Mouse (Mus musculus) liver, adult 2 months (tissue): Measurements from ENCODE around the gene Ktn1. TPM values are rescaled to one million over a fixed set of nuclear protein-coding genes. Genes with fewer than 3 reads are reported as not detected.
A peak's percentile ranks its signal among the peaks of the same experiment; 100 is the strongest.

ENCODE experiments used
- DNase-seq: peaks from one replicate; pipeline ENCODE4 v3.0.0-alpha.2; 2011; ENCODE audit warnings: low read depth, low spot score; ENCODE audit errors: extremely low read depth
- H3K27ac ChIP-seq: fragments of 200-500 bp; replicated peaks from 2 replicates; pipeline ENCODE4 v1.5.1; 2012; ENCODE audit warnings: low read depth, mild to moderate bottlenecking, control low read depth, inconsistent platforms, low read length; ENCODE audit not compliant: insufficient read depth
- H3K27me3 ChIP-seq: fragments of 200-500 bp; 2 replicates; pipeline ENCODE4 v1.6.1; 2012; ENCODE audit warnings: mild to moderate bottlenecking, moderate library complexity, low read length, inconsistent platforms; ENCODE audit not compliant: control insufficient read depth, insufficient read depth
- H3K36me3 ChIP-seq: fragments of 200-500 bp; 2 replicates; pipeline ENCODE4 v1.6.1; 2012; ENCODE audit warnings: low read length, inconsistent platforms; ENCODE audit not compliant: control insufficient read depth, insufficient read depth
- H3K4me1 ChIP-seq: fragments of 200-500 bp; 2 replicates; pipeline ENCODE4 v1.6.1; 2011; ENCODE audit warnings: low read length; ENCODE audit not compliant: control insufficient read depth, insufficient read depth
- H3K4me3 ChIP-seq: fragments of 200-500 bp; 2 replicates; pipeline ENCODE4 v1.5.1; 2011; ENCODE audit warnings: low read depth, mild to moderate bottlenecking, control low read depth, low read length, moderate library complexity; ENCODE audit not compliant: insufficient read depth
- H3K79me2 ChIP-seq: fragments of 200-500 bp; 2 replicates; pipeline ENCODE4 v1.6.1; 2012; ENCODE audit warnings: inconsistent platforms, mild to moderate bottlenecking, low read length, moderate library complexity; ENCODE audit not compliant: control insufficient read depth, insufficient read depth
- H3K9ac ChIP-seq: fragments of 200-500 bp; 2 replicates; pipeline ENCODE4 v1.6.1; 2012; ENCODE audit warnings: low read depth, mild to moderate bottlenecking, control low read depth, inconsistent platforms, low read length
- CTCF ChIP-seq: fragments of 200-500 bp; IDR thresholded peaks from 2 replicates; pipeline ENCODE4 v1.5.1; 2011; ENCODE audit warnings: low read depth, low read length, control low read depth
- POLR2A ChIP-seq: fragments of 200-500 bp; IDR thresholded peaks from 2 replicates; pipeline ENCODE4 v1.6.1; 2011; ENCODE audit warnings: low read length, control low read depth; ENCODE audit not compliant: insufficient read depth; ENCODE audit errors: extremely low read depth
- WGBS: fragments of 180-500 bp; shearing (Covaris S2); methylation state at CpG from one replicate; pipeline ENCODE4 v1.1.7; 2018; 5-methylcytosine and 5-hydroxymethylcytosine counted together
- polyA plus RNA-seq: library from polyadenylated mRNA; depleted of rRNA; stranded (reverse); fragments of >200 nt; gene quantifications from 2 replicates; pipeline ENCODE4 v1.2.3, GENCODE M21; 2012
- total RNA-seq: library from RNA; depleted of rRNA; stranded (reverse); fragments of >200 nt; gene quantifications from 2 replicates; pipeline ENCODE4 v1.2.3, GENCODE M21; 2014

Gene Ktn1
- total and polyA plus RNA-seq, 2 experiments, result 1.9 to 18.4 TPM

DNA sequence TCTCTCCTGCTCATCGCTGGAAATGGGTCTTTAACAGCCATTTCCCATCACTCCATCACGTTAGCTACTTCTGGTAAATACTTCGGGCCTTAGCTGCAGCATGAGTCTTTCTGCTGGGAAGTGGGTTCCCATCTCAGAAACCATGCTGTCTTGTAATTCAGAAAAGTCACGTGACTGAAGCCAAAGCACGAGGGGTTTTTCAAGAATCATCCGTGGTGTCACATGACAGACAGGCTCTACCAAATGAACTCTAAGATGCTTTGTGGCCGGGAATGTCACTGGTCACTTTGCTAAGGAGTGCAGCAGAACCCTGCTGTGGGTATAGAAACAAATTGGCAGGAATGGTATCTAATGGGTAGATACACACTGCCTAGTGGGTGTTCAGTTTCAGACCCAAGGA, 2.6 kb upstream of the Ktn1 start:
- Histone ChIP-seq H3K27me3 (no peaks in the 10 kb centered on the region), H3K4me3 (no peak overlapping the region), H3K4me1 (peaks cover 6% of the 10 kb centered on the region), H3K79me2 (peaks cover 3% of the 10 kb centered on the region; the same call in 1 of the 2 replicates), H3K27ac (no peak overlapping the region), H3K9ac (no peak overlapping the region), H3K36me3 (no peaks in the 10 kb centered on the region)
- WGBS, result 72% methylated on average over 7 of the region's 7 CpGs
- no peak for TF ChIP-seq POLR2A
- no peak for TF ChIP-seq CTCF
- no peak for DNase-seq

GRCm38 (mm10) chr14:47646246-47646645, 2.0 kb upstream of the Ktn1 start:
- Histone ChIP-seq H3K36me3 (no peaks in the 10 kb centered on the region), H3K4me1 (peaks cover 6% of the 10 kb centered on the region), H3K27ac (no peak overlapping the region), H3K27me3 (no peaks in the 10 kb centered on the region), H3K79me2 (peaks cover 4% of the 10 kb centered on the region; the same call in 1 of the 2 replicates), H3K9ac (no peak overlapping the region), H3K4me3 (no peak overlapping the region)
- no peak for DNase-seq
- TF ChIP-seq POLR2A (no peak), CTCF (no peak)
- WGBS, result 79% methylated on average over 5 of the region's 5 CpGs

DNA sequence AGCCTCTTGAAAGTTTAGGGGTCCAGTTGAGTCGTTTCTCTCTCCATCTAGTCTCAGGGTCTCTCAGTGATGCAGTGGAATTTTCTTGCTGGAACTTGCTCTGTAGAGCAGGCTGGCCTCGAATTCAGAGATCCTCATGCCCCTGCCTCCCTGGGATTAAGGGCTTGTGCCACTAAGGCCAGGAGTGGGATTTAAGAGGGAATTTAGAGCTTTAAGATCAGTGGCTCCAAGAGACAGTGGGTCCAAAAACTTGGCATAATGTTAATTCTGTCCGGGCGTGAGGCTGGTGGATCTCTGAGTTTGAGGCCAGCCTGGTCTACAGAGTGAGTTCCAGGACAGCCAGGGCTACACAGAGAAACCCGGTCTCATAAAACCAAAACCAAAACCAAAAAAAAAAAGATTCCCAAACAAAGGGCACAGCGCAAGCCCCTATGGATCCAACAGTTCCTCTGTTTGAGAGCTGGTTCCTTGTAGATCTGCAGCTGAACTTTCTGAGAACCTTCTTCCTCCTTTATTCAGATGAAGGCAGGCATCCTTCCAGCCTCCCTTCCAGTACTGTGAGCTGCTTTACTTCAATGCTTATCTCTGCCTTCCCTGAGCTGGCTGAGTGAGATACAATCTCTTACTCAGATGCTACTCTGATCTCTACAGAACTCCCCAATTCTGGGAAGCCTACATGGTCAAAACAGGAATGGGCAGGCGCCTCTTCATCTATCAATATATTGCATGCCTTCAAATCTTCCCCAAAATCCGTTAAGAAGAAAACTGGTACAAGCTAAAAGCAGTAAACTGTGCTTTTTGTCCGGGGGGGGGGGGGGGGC, 1.3 kb upstream of the Ktn1 start:
- Histone ChIP-seq H3K9ac (no peak overlapping the region), H3K36me3 (no peaks in the 10 kb centered on the region), H3K27me3 (no peaks in the 10 kb centered on the region), H3K4me3 (no peak overlapping the region), H3K79me2 (peaks cover 6% of the 10 kb centered on the region; the same call in 1 of the 2 replicates), H3K27ac (peak overlapping the region; percentile 44; the same call in 1 of the 2 replicates), H3K4me1 (peaks cover 7% of the 10 kb centered on the region)
- DNase-seq, result no peak
- 72% methylated on average over 9 of the region's 9 CpGs for WGBS
- TF ChIP-seq CTCF (no peak), POLR2A (no peak)

- no peaks in the 10 kb centered on the region for H3K27me3 ChIP-seq
- H3K4me3 ChIP-seq, result peak overlapping the region; percentile 75
- under 1% methylated on average over 82 of the region's 82 CpGs for WGBS
- peak; percentile 60 for DNase-seq
- peaks cover 10% of the 10 kb centered on the region; the same call in 1 of the 2 replicates for H3K79me2 ChIP-seq
- H3K27ac ChIP-seq, result peak overlapping the region; percentile 83
- peak overlapping the region; percentile 95 for H3K9ac ChIP-seq
- H3K36me3 ChIP-seq, result no peaks in the 10 kb centered on the region
- peaks cover 7% of the 10 kb centered on the region for H3K4me1 ChIP-seq
- TF ChIP-seq CTCF (no peak), POLR2A (peak; percentile 87)
These were observed 720 bp downstream of the Ktn1 start for GRCm38 (mm10) chr14:47648706-47649630.

DNA sequence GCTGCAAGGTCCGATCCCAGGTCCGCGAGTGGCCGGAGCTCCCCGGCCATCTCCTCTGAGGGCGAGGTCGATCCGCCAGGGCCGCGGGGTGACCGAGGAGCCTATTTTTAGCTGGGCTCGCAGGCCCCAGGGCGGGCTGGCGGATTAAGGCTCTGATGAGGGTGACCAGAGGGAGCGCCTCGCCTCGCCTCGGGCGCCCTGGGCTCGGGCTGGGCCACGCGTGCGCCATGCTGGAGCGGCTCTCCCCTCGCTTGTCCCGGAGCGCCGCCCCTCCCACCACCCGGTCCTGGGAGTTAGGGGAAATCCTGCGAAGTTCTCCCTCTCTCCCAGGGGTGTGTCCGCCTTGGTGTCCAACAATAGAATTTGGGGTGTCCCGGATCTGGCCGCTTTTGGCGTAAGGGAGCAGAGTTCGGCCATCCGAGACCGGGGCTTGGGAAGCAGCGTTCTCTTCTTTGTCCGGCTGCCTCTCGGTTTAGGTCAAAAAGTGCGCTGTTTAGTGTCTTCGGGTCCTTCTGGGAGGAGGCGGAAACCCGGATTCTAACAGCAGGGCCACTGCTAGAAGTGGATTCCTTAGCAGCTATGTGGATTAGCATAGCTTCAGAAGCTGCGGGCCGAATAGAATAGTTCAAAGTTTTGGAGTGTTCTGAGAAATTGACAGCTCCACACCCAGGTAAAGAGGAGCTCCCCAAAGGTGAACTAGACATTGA, 1.5 kb downstream of the Ktn1 start:
- peaks cover 7% of the 10 kb centered on the region for H3K4me1 ChIP-seq
- DNase-seq, result peak; percentile 51
- WGBS, result under 1% methylated on average over 46 of the region's 46 CpGs
- peak overlapping the region; percentile 95 for H3K9ac ChIP-seq
- TF ChIP-seq POLR2A (no peak), CTCF (no peak)
- H3K36me3 ChIP-seq, result no peaks in the 10 kb centered on the region
- peaks cover 13% of the 10 kb centered on the region; the same call in 1 of the 2 replicates for H3K79me2 ChIP-seq
- H3K27ac ChIP-seq, result peak overlapping the region; percentile 83
- peak overlapping the region; percentile 75 for H3K4me3 ChIP-seq
- no peaks in the 10 kb centered on the region for H3K27me3 ChIP-seq
